13 mouse cellular contexts compared by ENCODE assay signal in the genomic region with DNA sequence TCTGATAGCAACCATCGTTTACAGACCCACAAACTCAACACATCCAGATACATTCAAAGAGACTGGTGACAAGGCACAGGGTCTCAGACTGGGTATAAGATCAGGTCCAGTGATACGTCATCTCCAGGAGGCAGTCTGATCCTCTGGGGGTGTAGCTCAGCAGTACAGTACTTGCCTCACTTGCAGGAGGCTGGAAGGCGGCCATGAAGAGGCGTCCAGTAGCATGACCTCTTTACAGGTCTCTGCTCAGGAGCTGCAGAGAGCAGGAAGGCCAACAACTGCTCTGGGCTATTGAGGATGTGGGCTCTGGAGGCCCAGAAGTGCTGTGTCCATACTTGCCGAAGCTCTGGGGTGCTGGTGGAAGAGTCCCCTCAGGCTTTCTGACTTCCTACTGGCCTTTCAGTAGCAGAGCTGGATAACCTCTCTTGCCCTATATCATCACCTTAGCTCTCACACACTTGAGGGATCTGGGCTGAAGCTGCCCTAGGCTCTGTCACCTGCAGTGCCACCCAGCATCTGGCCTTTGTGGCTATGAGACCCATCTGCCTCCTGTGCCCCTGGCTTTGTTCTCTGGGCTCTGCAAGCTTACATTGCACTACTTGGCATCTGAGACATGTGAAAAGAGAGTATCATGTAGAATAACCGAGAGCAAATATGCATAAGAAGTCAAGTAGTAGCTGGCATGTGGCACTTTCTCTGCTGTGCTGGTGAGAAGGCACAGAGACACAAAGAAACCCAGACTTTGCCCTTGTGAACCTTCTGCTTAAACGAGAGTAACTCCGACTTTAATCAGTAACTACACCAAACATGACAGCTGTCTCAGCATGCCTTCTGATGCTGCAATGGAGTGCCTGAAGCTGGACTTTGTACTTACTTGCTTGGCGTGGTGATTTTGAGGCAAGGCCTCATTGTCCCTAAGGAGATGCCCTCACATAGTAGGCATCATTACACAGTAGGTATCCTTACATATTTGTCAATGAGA.
DNase-seq lines count a peak whose midpoint lies in the region; ATAC-seq and TF ChIP-seq lines count a peak whose summit lies in the region.
"Had no signal": no experiment of that assay in that cellular context is flagged by ENCODE, and none has a peak within 500 bp of the region (broad histone marks: within the 10 kb centered on the region; RNA-seq: fewer than 3 reads in every experiment).

No protein-coding gene starts in this region.

- no peaks in the 10 kb centered on the region for H3K36me3 ChIP-seq in thymus, adult 2 months (ENCODE audit: control insufficient read depth, insufficient read depth, low read length)
- no peaks in the 10 kb centered on the region for H3K36me3 ChIP-seq in kidney, embryonic 16.5 days (ENCODE audit: insufficient read depth, low read length)
- no peaks in the 10 kb centered on the region for H3K36me3 ChIP-seq in liver, postnatal 0 days (replicated peaks; ENCODE audit: insufficient read depth, low read length)
- no peaks in the 10 kb centered on the region for H3K36me3 ChIP-seq in heart, embryonic 10.5 days
- H3K36me3 ChIP-seq: limb, embryonic 13.5 days; midbrain, embryonic 10.5 days had no signal

- WGBS in thymus, adult 2 months: 65% methylated on average over 9 of the region's 9 CpGs
- 70% methylated on average over 9 of the region's 9 CpGs for WGBS in kidney, embryonic 16.5 days
- 64% methylated on average over 9 of the region's 9 CpGs for WGBS in liver, postnatal 0 days (ENCODE audit: insufficient replicate concordance)
- WGBS in heart, embryonic 10.5 days: 69% methylated on average over 9 of the region's 9 CpGs

- no peak overlapping the region for H3K9ac ChIP-seq in kidney, embryonic 16.5 days (replicated peaks; ENCODE audit: low read length)
- H3K9ac ChIP-seq in liver, postnatal 0 days (replicated peaks): no peak overlapping the region
- H3K9ac ChIP-seq: limb, embryonic 13.5 days had no signal

- TF ChIP-seq POLR2A in thymus, adult 2 months (IDR thresholded peaks at IDR 0.05; ENCODE audit: control insufficient read depth, extremely low read depth, insufficient read depth, low read length, poor library complexity): no peak

- no peak overlapping the region for H3K4me2 ChIP-seq in kidney, embryonic 16.5 days (replicated peaks; ENCODE audit: low read depth, low read length)
- H3K4me2 ChIP-seq in liver, postnatal 0 days (ENCODE audit: low read depth, low read length): no peak overlapping the region
- H3K4me2 ChIP-seq: limb, embryonic 13.5 days had no signal

- no peak for TF ChIP-seq CTCF in thymus, adult 2 months (IDR thresholded peaks at IDR 0.05; ENCODE audit: borderline replicate concordance, control insufficient read depth, extremely low read depth, insufficient read depth, low read length, poor library complexity)
- no peak for TF ChIP-seq CTCF in liver, postnatal 0 days (IDR thresholded peaks at IDR 0.05; ENCODE audit: low read depth)

- peak overlapping the region; percentile 24 for H3K27ac ChIP-seq in thymus, adult 2 months (ENCODE audit: control insufficient read depth, insufficient read depth, low read length)
- peak overlapping the region; percentile 67; the same call in 1 of the 2 replicates for H3K27ac ChIP-seq in kidney, embryonic 16.5 days (ENCODE audit: low read length)
- peak overlapping the region; percentile 66 for H3K27ac ChIP-seq in liver, postnatal 0 days (ENCODE audit: low read depth)
- H3K27ac ChIP-seq in heart, embryonic 10.5 days: no peak overlapping the region
- H3K27ac ChIP-seq: limb, embryonic 13.5 days; midbrain, embryonic 10.5 days had no signal

- H3K9me3 ChIP-seq in kidney, embryonic 16.5 days (ENCODE audit: low read length): 0 out of 2 replicates have a peak, but pooled peaks cover 6% of the 10 kb centered on the region
- no peaks in the 10 kb centered on the region for H3K9me3 ChIP-seq in liver, postnatal 0 days (ENCODE audit: low read length)
- no peaks in the 10 kb centered on the region for H3K9me3 ChIP-seq in heart, embryonic 10.5 days
- H3K9me3 ChIP-seq: limb, embryonic 13.5 days; midbrain, embryonic 10.5 days had no signal

- H3K4me1 ChIP-seq in thymus, adult 2 months (replicated peaks; ENCODE audit: control insufficient read depth, insufficient read depth, low read length): peaks cover 41% of the 10 kb centered on the region
- 0 out of 2 replicates have a peak, but pooled peaks cover 2% of the 10 kb centered on the region for H3K4me1 ChIP-seq in kidney, embryonic 16.5 days (ENCODE audit: insufficient read depth, low read length)
- H3K4me1 ChIP-seq in liver, postnatal 0 days (ENCODE audit: insufficient read depth): peaks cover 32% of the 10 kb centered on the region
- peaks cover 19% of the 10 kb centered on the region for H3K4me1 ChIP-seq in heart, embryonic 10.5 days

- peak; percentile 58 for ATAC-seq in kidney, embryonic 16.5 days (ENCODE audit: low FRiP score, low TSS enrichment)
- ATAC-seq in liver, postnatal 0 days: peak; percentile 47
- ATAC-seq: forebrain, embryonic 16.5 days had no signal

- no peaks in the 10 kb centered on the region for H3K27me3 ChIP-seq in thymus, adult 2 months (ENCODE audit: control insufficient read depth, insufficient read depth, low read length)
- H3K27me3 ChIP-seq in kidney, embryonic 16.5 days (ENCODE audit: insufficient read depth, low read length): no peaks in the 10 kb centered on the region
- no peaks in the 10 kb centered on the region for H3K27me3 ChIP-seq in liver, postnatal 0 days (ENCODE audit: insufficient read depth, low read length)
- no peaks in the 10 kb centered on the region for H3K27me3 ChIP-seq in heart, embryonic 10.5 days (ENCODE audit: insufficient read depth, poor library complexity, severe bottlenecking)
- H3K27me3 ChIP-seq: limb, embryonic 13.5 days had no signal

- TF ChIP-seq EP300 in liver, postnatal 0 days (IDR thresholded peaks at IDR 0.05; ENCODE audit: low read depth): no peak

- no peak overlapping the region for H3K4me3 ChIP-seq in thymus, adult 2 months (ENCODE audit: control insufficient read depth, insufficient read depth, low read length)
- no peak overlapping the region for H3K4me3 ChIP-seq in kidney, embryonic 16.5 days (ENCODE audit: low read length)
- no peak overlapping the region for H3K4me3 ChIP-seq in liver, postnatal 0 days (ENCODE audit: low read depth, low read length)
- H3K4me3 ChIP-seq in heart, embryonic 10.5 days: no peak overlapping the region
- H3K4me3 ChIP-seq: limb, embryonic 13.5 days; midbrain, embryonic 10.5 days; myocyte had no signal

- DNase-seq in thymus, adult 2 months: no peak
- no peak for DNase-seq in thymus, adult 18-20 months
- DNase-seq in liver, postnatal 0 days: no peak
- no peak for DNase-seq in urinary bladder, adult 2 months (ENCODE audit: low spot score)
- no peak for DNase-seq in frontal cortex, postnatal 25 days (ENCODE audit: low spot score in 2 of 2)
- DNase-seq in heart, embryonic 10.5 days (ENCODE audit: low spot score): no peak
- DNase-seq: heart, postnatal 4 days; right cerebral cortex, postnatal 4 days had no signal
